Mouse (Mus musculus): ENCODE data around the gene Gga3.
"Not testable (repeated sequence)": the region's sequence is repeated elsewhere in the genome, so short reads cannot be mapped to it uniquely, and the experiment has no call there.

Gene Gga3

GRCm38 (mm10) chr11:115603476-115604303 lies at the start of gene Gga3, which contains the start of gene Mrps7:
TSS of gene Gga3 (minus strand) at chr11:115604051.
TSS of gene Mrps7 (plus strand) at chr11:115603925.
- DNase-seq, result peak; percentile 89

GRCm38 (mm10) chr11:115653194-115653593 lies 49.3 kb upstream of the Gga3 start:
- no peak for DNase-seq

- no peak for DNase-seq
Observed at GRCm38 (mm10) chr11:115651680-115652079, 47.8 kb upstream of the Gga3 start.

- DNase-seq, result peak; percentile 96
Observed at GRCm38 (mm10) chr11:115649706-115650105, 45.9 kb upstream of the Gga3 start.

GRCm38 (mm10) chr11:115647459-115647858 lies 43.6 kb upstream of the Gga3 start:
- DNase-seq, result no peak

GRCm38 (mm10) chr11:115646439-115646838 lies 42.6 kb upstream of the Gga3 start:
- no peak for DNase-seq

GRCm38 (mm10) chr11:115645498-115645897 lies 41.6 kb upstream of the Gga3 start:
- DNase-seq, result not testable (repeated sequence)

GRCm38 (mm10) chr11:115644308-115644707 lies 40.5 kb upstream of the Gga3 start:
- DNase-seq, result no peak

- no peak for DNase-seq
Observed at GRCm38 (mm10) chr11:115643265-115643664, 39.4 kb upstream of the Gga3 start.

GRCm38 (mm10) chr11:115642705-115643104 lies 38.9 kb upstream of the Gga3 start:
- DNase-seq, result no peak

- no peak for DNase-seq
Observed at GRCm38 (mm10) chr11:115641664-115642036, 37.8 kb upstream of the Gga3 start.

GRCm38 (mm10) chr11:115640978-115641663 lies 37.3 kb upstream of the Gga3 start:
- no peak for DNase-seq

GRCm38 (mm10) chr11:115640311-115640828 lies 36.5 kb upstream of the Gga3 start:
- DNase-seq, result no peak

- no peak for DNase-seq
Observed at GRCm38 (mm10) chr11:115639540-115639939, 35.7 kb upstream of the Gga3 start.

- no peak for DNase-seq
Observed at GRCm38 (mm10) chr11:115638498-115639409, 34.9 kb upstream of the Gga3 start.

GRCm38 (mm10) chr11:115636960-115637359 lies 33.1 kb upstream of the Gga3 start:
- no peak for DNase-seq

GRCm38 (mm10) chr11:115635484-115635883 lies 31.6 kb upstream of the Gga3 start:
- no peak for DNase-seq

- no peak for DNase-seq
Observed at GRCm38 (mm10) chr11:115635041-115635440, 31.2 kb upstream of the Gga3 start.

- no peak for DNase-seq
Observed at GRCm38 (mm10) chr11:115634109-115634508, 30.3 kb upstream of the Gga3 start.

- DNase-seq, result no peak
Observed at GRCm38 (mm10) chr11:115632862-115633261, 29.0 kb upstream of the Gga3 start.

- DNase-seq, result no peak
Observed at GRCm38 (mm10) chr11:115632247-115632646, 28.4 kb upstream of the Gga3 start.

- peak; percentile 54 for DNase-seq
Observed at GRCm38 (mm10) chr11:115631505-115631890, 27.6 kb upstream of the Gga3 start.
